Mouse (Mus musculus) stomach, embryonic 14.5 days (tissue): ENCODE results near the gene Cntnap1. TPM values are rescaled to one million over a fixed set of nuclear protein-coding genes. Genes with fewer than 3 reads are reported as not detected.
"Not testable (repeated sequence)": the region's sequence is repeated elsewhere in the genome, so short reads cannot be mapped to it uniquely, and the experiment has no call there.

ENCODE experiments used
- ATAC-seq: fragments of 200-750 bp; cut with Nextera tagmentation; 2 replicates; pipeline ENCODE4 v1.8.0; 2017; ENCODE audit warnings: low read depth, moderate TSS enrichment; ENCODE audit not compliant: insufficient number of reproducible peaks, insufficient read depth, low FRiP score
- H3K27ac ChIP-seq: fragments of 300-500 bp; sonication (generic); 2 replicates; pipeline ENCODE4 v1.5.1; 2014; ENCODE audit warnings: mild to moderate bottlenecking, low read length, moderate library complexity, mixed read lengths
- H3K27me3 ChIP-seq: fragments of 300-500 bp; sonication (generic); 2 replicates; pipeline ENCODE4 v1.6.1; 2014; ENCODE audit warnings: low read length, control low read depth, mixed read lengths; ENCODE audit not compliant: control insufficient read depth, insufficient read depth
- H3K36me3 ChIP-seq: fragments of 300-500 bp; sonication (generic); 2 replicates; pipeline ENCODE4 v1.6.1; 2014; ENCODE audit warnings: mild to moderate bottlenecking, control low read depth, low read length, moderate library complexity, mixed read lengths; ENCODE audit not compliant: control insufficient read depth, insufficient read depth
- H3K4me1 ChIP-seq: fragments of 300-500 bp; sonication (generic); 2 replicates; pipeline ENCODE4 v1.6.1; 2014; ENCODE audit warnings: low read length, control low read depth, mixed read lengths; ENCODE audit not compliant: control insufficient read depth, insufficient read depth
- H3K4me2 ChIP-seq: fragments of 300-500 bp; sonication (generic); replicated peaks from 2 replicates; pipeline ENCODE4 v1.6.1; 2014; ENCODE audit warnings: low read depth, low read length, control low read depth
- H3K4me3 ChIP-seq: fragments of 300-500 bp; sonication (generic); 2 replicates; pipeline ENCODE4 v1.5.1; 2014; ENCODE audit warnings: low read depth, low read length, control low read depth
- H3K9ac ChIP-seq: fragments of 300-500 bp; sonication (generic); replicated peaks from 2 replicates; pipeline ENCODE4 v1.6.1; 2014; ENCODE audit warnings: low read depth, mild to moderate bottlenecking, control low read depth, low read length, moderate library complexity, mixed read lengths
- H3K9me3 ChIP-seq: fragments of 300-500 bp; sonication (generic); 2 replicates; pipeline ENCODE4 v1.6.1; 2016; ENCODE audit warnings: low read depth, low read length, control low read depth; ENCODE audit not compliant: control insufficient read depth
- WGBS: fragments of 180-500 bp; shearing (Covaris S2); extraction: QIAGEN DNeasy Blood & Tissue Kit; methylation state at CpG from one replicate; pipeline ENCODE4 v1.1.7; 2014; 5-methylcytosine and 5-hydroxymethylcytosine counted together
- polyA plus RNA-seq: library from polyadenylated mRNA; unstranded; fragments of >200 nt; fragmentation: Nextera tagmentation; extraction: Ambion mirVana; gene quantifications from 2 replicates; pipeline ENCODE4 v1.2.1, GENCODE M21; 2014

Gene Cntnap1
- polyA plus RNA-seq, result 2.1 and 2.2 TPM in 2 replicates

DNA sequence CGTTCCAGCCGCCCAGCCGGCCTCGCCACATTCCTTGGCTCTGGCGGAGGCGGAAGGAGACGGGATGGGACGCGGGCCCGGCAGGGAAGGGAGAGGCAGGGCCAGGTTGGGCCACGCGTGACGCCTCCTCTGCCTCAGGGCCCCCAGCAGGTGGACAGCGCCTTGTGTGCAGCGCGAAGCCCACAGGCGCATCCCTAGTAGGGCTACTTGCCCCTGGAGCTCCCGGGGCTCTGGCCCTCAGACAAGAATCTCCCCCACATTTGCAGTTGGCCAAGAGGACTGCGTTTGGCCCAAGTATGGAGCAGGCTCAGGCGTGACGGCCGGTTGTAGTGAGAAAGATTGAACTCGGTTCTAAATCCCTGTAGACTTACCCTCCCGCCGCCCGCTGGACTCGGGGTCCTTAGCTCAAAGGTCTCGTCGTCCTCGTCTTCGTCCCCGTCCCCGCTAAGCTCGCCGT lies at the start of gene Cntnap1:
TSS of gene Cntnap1 (plus strand) at position 170 of the 457 bp plus-strand sequence.
- H3K36me3 ChIP-seq, result peaks cover 28% of the 10 kb centered on the region
- H3K27me3 ChIP-seq, result 0 out of 2 replicates have a peak, but pooled peaks cover 7% of the 10 kb centered on the region
- peak within 1 kb of the TSS; percentile 82 for H3K27ac ChIP-seq
- peak within 1 kb of the TSS; percentile 67 for H3K4me2 ChIP-seq
- H3K9ac ChIP-seq, result peak within 1 kb of the TSS; percentile 45
- ATAC-seq, result no peak
- H3K4me3 ChIP-seq, result peak within 1 kb of the TSS; percentile 54
- WGBS, result under 1% methylated on average over 35 of the region's 35 CpGs
- no peaks in the 10 kb centered on the region for H3K9me3 ChIP-seq
- H3K4me1 ChIP-seq, result peaks cover 37% of the 10 kb centered on the region

- no peaks in the 10 kb centered on the region for H3K27me3 ChIP-seq
Measured at GRCm38 (mm10) chr11:101120545-101121188, 49.7 kb upstream of the Cntnap1 start.

GRCm38 (mm10) chr11:101124494-101124893 lies 45.8 kb upstream of the Cntnap1 start:
- not testable (repeated sequence) for H3K4me1 ChIP-seq, H3K9ac ChIP-seq, H3K27ac ChIP-seq, H3K4me2 ChIP-seq, H3K27me3 ChIP-seq, H3K4me3 ChIP-seq, H3K9me3 ChIP-seq, ATAC-seq
- peaks cover 12% of the 10 kb centered on the region; the same call in 1 of the 2 replicates for H3K36me3 ChIP-seq
- whole genome bisulfite sequencing, result 92% methylated on average over 8 of the region's 8 CpGs

More at GRCm38 (mm10) chr11:101120545-101121188, 49.7 kb upstream of the Cntnap1 start:
- WGBS, result 20% methylated on average over 19 of the region's 19 CpGs
- Histone ChIP-seq H3K27ac (peak overlapping the region; percentile 86), H3K4me3 (peak overlapping the region; percentile 92), H3K9ac (peak overlapping the region; percentile 63), H3K4me1 (peaks cover 18% of the 10 kb centered on the region), H3K4me2 (peak overlapping the region; percentile 96), H3K9me3 (no peaks in the 10 kb centered on the region), H3K36me3 (peaks cover 3% of the 10 kb centered on the region; the same call in 1 of the 2 replicates)
- ATAC-seq, result no peak

DNA sequence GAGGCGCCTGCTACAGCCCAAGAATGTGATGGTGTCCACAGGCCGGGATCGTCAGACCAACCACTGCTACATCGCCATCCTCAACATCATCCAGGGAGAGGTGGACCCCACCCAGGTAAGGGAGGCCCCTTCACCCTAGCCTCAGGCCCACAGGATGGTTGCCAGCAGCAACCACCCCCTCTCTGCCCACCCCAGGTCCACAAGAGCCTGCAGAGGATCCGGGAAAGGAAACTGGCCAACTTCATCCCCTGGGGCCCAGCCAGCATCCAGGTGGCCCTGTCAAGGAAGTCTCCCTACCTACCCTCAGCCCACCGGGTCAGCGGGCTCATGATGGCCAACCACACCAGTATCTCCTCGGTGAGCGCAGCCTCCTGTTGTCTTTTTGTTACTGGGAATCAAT lies 45.3 kb upstream of the Cntnap1 start:
- not testable (repeated sequence) for H3K4me2 ChIP-seq, H3K4me3 ChIP-seq, H3K27ac ChIP-seq, H3K4me1 ChIP-seq, H3K9me3 ChIP-seq, ATAC-seq, H3K27me3 ChIP-seq, H3K9ac ChIP-seq
- WGBS, result 94% methylated on average over 7 of the region's 9 CpGs
- peaks cover 12% of the 10 kb centered on the region; the same call in 1 of the 2 replicates for H3K36me3 ChIP-seq

DNA sequence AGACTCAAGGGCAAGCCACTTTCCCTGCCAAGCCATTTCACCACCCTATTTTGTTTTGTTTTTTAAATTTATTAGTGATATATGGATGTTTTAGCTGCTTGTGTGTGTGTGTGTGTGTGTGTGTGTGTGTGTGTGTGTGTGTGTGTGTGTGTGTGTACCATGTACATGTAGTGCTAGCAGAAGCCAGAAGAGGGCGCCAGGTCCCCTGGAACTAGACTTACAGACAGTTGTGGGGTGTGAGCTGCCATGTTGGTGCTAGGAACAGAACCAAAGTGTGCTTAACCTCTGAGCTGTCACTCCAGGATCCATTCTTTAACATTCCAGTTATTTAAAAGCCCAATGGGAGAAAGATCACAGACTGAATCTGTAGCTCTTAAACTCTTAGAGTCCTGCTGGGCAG lies 43.2 kb upstream of the Cntnap1 start:
- H3K27ac ChIP-seq, result no peak overlapping the region
- no peak overlapping the region for H3K4me2 ChIP-seq
- WGBS, result 63% methylated on average over 1 of the region's 1 CpGs
- H3K9me3 ChIP-seq, result no peaks in the 10 kb centered on the region
- no peak for ATAC-seq
- peaks cover 12% of the 10 kb centered on the region; the same call in 1 of the 2 replicates for H3K36me3 ChIP-seq
- no peak overlapping the region for H3K4me3 ChIP-seq
- peaks cover 5% of the 10 kb centered on the region; the same call in 1 of the 2 replicates for H3K4me1 ChIP-seq
- no peak overlapping the region for H3K9ac ChIP-seq
- no peaks in the 10 kb centered on the region for H3K27me3 ChIP-seq

- WGBS, result 90% methylated on average over 11 of the region's 11 CpGs
- peaks cover 9% of the 10 kb centered on the region; the same call in 1 of the 2 replicates for H3K36me3 ChIP-seq
- no peaks in the 10 kb centered on the region for H3K27me3 ChIP-seq
- H3K9me3 ChIP-seq, result no peaks in the 10 kb centered on the region
- no peak overlapping the region for H3K4me3 ChIP-seq
- H3K9ac ChIP-seq, result no peak overlapping the region
- no peak for ATAC-seq
- peaks cover 5% of the 10 kb centered on the region; the same call in 1 of the 2 replicates for H3K4me1 ChIP-seq
- no peak overlapping the region for H3K27ac ChIP-seq
- H3K4me2 ChIP-seq, result no peak overlapping the region
Measured at GRCm38 (mm10) chr11:101128996-101129577, 41.2 kb upstream of the Cntnap1 start.

DNA sequence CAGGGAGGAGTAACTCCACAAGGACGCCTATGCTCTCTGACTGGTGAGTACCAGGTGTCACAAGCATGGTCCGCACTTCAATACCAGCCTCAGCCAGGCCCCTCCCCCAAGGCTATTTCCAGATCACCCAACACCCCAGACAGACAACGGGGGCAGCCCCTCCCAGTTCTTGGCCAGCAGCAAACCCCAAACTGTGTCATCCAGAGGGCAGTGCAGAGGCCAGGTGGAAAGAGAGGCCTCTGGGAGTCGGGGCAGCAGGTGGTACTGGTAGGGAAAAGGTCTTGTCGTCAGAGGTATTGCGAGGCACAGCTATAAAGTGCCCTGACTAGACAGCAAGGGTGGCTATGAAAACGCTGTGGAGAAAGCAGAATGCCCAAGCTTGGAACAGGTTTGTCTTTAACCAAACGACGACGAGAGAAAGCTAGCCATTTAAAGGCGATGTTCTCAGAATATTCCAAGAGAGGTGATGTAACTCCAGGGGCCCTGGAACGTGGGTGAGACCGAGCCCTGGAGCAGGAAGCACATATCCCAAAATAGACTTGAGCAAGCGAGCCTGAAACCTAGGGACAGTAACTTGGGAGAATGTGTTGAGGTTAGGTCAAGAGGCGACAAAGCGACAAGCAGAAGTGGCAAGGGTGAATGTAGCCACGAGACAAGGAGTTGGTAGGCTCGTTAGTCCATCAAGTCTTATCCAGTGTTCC lies 40.1 kb upstream of the Cntnap1 start:
- Histone ChIP-seq H3K9ac (no peak overlapping the region), H3K4me1 (peaks cover 5% of the 10 kb centered on the region; the same call in 1 of the 2 replicates), H3K27me3 (no peaks in the 10 kb centered on the region), H3K4me2 (no peak overlapping the region), H3K27ac (no peak overlapping the region), H3K9me3 (no peaks in the 10 kb centered on the region), H3K36me3 (peaks cover 9% of the 10 kb centered on the region; the same call in 1 of the 2 replicates), H3K4me3 (no peak overlapping the region)
- 45% methylated on average over 18 of the region's 18 CpGs for WGBS
- no peak for ATAC-seq

DNA sequence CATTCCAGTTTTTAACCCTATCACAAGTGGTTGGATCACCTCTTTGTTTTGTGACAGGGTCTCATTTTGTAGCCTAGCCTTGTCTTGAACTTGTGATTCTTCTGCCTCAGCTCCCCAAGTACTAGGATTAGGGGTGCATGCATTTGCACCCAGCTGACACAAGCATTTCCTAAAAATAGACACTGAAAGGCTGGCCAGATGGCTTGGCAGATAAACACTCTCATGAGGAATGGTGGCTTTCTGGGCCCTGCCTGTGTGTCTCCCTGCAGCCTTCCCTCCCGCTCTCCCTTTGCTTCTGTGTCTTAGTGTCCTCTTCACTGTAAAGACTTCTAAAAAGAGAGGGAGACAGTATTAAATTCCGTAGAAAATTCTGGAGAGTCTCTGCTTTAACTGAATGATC lies 39.1 kb upstream of the Cntnap1 start:
- H3K9ac ChIP-seq, result no peak overlapping the region

More for the DNA sequence above, 39.1 kb upstream of the Cntnap1 start:
- H3K36me3 ChIP-seq, result peaks cover 5% of the 10 kb centered on the region; the same call in 1 of the 2 replicates
- H3K27me3 ChIP-seq, result no peaks in the 10 kb centered on the region
- WGBS, result 83% methylated on average over 2 of the region's 2 CpGs
- no peak overlapping the region for H3K4me2 ChIP-seq
- H3K9me3 ChIP-seq, result no peaks in the 10 kb centered on the region
- no peak for ATAC-seq
- no peak overlapping the region for H3K4me3 ChIP-seq
- peaks cover 5% of the 10 kb centered on the region; the same call in 1 of the 2 replicates for H3K4me1 ChIP-seq
- H3K27ac ChIP-seq, result no peak overlapping the region
